Mouse (Mus musculus): ENCODE measurements at regions not wholly inside any gene's neighbourhood (a gene's known extent, or its start where the extent isn't known, plus 50 kb on each side); places are given as distances from the start of the nearest gene placed in this dataset.
A peak's percentile ranks its signal among the peaks of the same experiment; 100 is the strongest.

DNA sequence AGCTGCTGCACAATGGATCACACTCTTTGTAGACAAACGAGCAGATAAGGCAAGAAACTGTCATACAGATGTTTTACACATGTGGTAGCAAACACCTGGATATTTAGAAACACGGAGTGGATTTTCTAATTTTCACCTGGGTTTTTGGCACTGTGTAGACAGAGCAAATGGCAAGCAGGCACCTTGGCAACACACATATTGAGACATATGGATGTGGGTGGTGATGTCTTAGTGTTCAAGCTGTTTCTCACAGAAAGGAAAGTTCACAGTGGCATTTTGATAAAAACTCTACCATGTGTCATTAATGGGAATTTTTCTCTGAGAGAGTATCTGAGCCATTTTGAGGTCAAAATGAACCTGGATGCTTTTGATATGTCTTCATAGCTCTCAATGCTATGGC, 417.9 kb upstream of the Megf9 start:
- no peak for DNase-seq

DNA sequence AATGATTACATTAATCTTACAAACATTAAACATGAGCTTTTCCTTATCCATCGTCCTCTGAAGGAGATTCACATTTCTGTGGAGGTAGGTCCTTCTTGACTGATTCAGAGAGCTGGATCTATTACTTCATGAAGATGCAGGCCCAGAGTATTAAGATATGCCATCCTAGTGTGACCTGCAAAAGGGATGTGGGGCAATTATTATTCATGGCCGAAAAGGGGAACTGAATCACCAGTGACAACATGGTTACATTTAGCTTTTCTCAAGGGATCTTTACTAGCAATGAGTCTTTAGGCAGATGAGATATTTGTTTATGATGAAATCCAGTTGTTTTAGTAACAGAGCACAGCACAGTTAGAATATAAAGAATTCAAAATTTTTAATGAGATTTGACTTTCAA, 405.4 kb upstream of the Megf9 start:
- DNase-seq: no peak

- peak; percentile 18 to 53 for DNase-seq
Observed at GRCm38 (mm10) chr4:70934140-70934539, 399.3 kb upstream of the Megf9 start.

- no peak for DNase-seq
Observed at GRCm38 (mm10) chr4:70921972-70922692, 387.3 kb upstream of the Megf9 start.

DNA sequence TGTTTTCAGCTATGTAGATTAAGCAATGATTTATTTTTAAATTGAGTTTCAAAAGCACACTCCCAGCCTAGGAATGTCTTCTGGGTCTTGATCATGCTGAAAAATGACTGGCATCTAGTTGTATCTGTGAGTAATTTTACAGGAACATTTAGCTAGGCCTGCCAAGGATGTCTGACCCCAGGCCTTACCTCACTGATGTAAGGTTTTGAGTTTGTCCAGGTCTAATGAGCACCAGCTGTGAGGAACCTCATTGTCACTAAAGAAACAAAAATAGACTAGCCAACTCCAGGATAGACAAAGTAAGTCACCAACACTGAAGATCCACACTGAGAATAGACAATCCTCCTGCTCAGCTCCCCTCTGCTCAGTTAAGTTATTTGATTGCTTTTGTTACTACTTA, 379.8 kb upstream of the Megf9 start:
- no peak for DNase-seq

- DNase-seq: no peak
Observed at GRCm38 (mm10) chr4:70906771-70907749, 372.3 kb upstream of the Megf9 start.

Measured in lung, adult 18-20 months (tissue).